Mouse (Mus musculus): ENCODE data around the gene Ddx55.
A peak's percentile ranks its signal among the peaks of the same experiment; 100 is the strongest.

The Ddx55 gene

DNA sequence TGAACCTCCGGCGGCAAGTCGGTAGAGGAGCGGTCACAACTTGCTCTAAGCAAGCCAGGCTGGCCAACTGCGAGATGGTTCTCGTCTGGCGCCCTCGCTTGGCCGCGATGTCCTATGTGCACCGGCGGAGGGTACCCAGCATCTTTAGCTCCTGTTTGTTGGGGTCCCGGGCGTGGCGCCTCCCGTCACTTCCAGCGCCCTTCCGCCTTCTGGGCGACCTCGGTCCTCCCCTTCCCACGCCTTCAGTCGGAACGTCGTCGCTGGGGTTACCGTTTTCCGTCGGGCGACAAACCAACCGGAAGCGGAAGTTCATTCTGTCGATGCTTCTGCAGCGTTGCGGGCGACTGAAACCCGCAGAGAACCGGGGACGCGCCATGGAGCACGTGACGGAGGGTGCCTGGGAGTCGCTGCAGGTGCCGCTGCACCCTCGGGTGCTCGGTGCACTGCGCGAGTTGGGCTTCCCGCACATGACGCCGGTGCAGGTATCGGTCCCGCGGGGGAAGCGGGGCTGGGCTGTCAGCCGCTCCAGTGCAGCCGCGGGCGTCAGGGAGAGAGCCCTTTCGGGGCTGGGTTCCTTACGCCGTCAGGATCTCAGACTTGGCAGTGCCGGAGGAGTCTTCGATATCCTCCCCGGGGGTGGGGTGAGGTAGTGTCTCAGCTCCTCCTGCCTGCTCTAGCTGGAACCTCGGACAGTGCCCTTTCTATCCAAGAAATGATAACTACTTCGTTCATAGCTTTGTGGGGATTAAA lies at the start of gene Ddx55:
Ddx55 (plus strand) TSS at position 307 of the 750 bp plus-strand sequence.
- DNase-seq (ENCODE audit: low spot score), result peak; percentile 94

DNA sequence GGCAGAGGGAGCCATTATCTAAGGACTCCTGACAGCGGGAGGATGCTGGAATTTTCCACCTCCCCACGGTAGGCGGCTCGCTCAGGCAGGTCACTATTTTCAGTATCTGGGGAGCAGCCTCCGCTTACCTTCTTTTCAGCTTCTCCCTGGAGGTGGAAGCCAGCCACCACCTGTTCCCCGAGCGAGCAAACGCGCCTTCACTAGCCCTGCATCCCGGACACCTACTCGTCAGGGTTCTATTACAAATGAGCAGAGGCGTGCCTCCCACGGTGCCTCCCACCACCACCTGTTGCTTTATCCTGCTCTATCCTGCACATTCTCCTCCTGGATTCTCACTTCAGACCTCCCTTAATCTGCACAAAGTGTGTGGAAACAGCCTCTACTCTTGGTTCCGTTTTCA lies 48.9 kb upstream of the Ddx55 start:
- DNase-seq (ENCODE audit: low spot score), result no peak

DNA sequence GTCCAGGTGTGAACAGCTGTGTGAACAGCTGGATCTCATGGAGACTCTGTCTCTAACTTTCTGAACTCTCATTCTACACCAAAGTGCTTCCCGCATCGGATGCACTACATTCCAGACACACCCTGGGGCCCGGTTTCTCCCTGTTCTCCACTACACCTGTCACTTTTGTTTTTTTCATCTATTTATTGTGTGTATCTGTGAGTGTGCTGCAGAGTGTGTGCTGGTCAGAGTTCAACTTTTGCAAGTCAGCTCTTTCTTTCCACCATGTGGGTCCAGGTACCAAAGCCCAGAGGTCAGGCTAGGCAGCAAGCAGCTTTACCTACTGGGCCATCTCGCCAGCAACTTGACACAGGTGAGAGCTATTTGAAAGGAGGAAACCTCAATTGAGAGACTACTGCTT lies 47.4 kb upstream of the Ddx55 start:
- no peak for DNase-seq (ENCODE audit: low spot score)

DNA sequence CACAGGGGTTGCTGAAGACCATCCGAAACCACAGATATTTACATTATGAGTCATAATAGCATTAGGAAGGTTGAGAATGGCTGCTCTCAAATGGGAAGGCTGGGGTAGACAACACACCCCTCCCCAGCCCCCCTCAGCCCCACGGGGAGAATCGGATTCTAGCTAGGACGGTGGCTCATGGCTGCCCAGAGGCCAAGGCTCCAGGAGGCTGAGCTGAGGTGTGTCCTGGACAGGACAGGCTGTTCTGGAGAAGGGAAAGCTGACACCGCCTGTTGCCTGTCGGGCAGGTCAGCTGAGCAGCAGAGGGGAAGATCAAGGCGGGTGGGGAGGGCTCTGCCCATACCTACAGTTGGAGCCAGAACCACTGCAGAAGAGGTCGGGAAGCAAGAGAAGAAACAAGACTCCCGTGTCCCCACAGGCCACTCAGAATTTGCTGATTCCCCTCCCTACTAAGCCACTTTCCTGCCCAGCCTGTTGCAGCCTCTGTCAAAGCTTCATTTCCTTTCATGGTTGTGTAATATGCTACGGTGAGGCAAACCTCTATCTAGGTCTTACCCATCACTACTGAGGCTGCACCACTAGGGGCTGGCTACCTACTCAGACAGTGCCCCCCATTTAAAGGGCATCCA lies 45.8 kb upstream of the Ddx55 start:
- no peak for DNase-seq (ENCODE audit: low spot score)

DNA sequence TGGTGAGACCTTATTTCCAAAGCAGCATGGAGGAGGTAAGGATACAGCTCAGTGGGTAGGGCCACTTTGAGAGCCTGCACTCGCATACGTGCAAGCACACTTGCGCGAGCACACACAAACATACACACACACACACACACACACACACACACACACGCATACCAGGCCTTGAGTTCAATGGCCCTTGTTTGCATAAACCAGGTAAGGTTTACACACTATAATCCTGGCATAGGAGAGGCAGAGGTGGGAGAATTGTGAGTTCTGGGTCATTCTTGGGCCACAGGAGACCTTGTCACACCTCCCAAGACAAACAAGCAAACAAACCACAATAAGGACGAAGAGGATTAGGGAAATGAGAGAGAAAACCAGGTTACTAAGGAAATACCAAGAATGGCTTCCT lies 43.5 kb upstream of the Ddx55 start:
- DNase-seq (ENCODE audit: low spot score), result no peak

DNA sequence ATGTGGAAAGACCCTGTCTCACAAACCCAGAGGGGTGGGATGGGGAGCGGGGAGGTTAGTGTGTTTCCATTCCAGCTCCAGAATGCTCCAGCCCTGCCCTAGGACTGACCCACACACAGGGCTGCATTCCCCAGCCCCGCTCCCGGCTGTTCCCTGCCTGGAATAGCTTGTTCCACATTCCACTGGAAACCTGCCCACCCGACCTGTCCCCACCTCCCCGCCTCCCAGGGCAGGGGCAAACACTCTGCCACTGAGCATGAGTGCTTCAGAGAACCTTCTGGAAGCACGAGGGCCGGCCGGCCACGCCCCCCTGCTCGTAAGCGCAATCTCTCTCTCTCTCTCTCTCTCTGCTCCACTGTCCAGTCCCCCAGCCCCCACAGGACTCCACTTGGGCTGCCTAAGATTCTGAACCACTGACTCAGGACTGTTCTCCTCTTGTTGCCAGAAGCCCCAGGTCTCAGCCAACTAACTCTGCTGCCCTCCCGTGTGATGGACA lies 42.9 kb upstream of the Ddx55 start:
- no peak for DNase-seq (ENCODE audit: low spot score)

DNA sequence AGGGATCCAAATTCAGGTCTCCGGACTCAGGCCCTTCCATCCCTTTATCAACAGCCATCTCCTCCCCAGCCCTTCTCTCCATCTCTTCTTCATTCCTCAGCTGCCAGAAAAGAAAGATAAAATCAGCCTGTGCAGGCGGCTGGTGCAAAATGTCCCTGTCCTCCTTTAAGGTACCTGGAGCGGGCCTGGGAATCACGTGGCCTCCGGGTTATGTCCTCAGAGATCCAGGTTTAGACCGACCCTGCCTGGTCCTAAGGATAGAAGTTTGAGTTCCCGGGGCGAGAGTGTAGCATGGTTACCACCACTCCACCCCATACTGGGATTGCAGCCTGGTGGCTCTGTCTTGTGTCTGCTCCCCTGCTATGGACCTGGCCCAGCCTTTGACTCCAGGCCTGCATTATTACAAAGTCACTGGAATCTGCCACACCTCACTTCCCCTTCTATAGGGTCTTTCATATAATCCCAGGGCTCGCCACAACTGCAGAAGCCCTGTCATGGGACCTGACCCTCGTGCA lies 42.1 kb upstream of the Ddx55 start:
- DNase-seq (ENCODE audit: low spot score), result no peak

DNA sequence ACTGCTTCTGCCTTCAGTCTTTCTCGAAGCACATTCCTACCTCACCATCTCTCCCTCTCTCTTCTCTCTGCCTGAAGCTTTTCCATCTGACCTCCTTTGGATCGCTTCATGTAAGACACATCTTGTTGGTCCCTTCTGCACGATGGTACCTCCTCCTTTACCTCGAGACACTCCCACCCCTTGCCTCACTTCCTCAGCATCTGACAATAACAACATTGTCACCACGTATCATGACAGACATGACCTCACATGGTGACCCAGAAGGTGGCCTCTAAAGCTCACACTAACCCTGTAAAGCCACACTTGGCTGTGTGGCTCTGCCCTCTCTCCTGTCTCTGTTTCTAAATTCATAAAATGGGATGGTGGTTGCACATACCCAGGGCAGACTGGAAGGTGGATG lies 36.9 kb upstream of the Ddx55 start:
- DNase-seq (ENCODE audit: low spot score), result no peak

DNA sequence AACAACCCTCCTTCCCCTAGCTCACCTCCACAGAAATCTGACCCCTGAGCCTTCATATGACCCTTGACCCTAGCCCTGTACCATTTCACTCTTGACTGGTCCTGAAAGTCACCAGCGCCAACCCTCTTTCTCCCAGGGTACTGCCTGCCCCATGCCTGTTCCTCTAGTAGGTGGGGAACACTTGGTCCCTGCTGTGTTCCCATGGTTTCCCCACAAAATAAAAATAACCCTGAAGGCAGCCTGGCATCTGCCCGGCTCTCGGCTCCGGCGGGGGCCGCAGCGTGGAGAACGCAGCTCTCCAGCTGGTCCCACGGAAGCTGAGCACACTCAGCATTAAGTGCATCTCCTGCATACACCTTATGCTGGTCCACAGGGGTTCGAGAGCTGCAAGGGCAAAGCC lies 34.0 kb upstream of the Ddx55 start:
- DNase-seq (ENCODE audit: low spot score), result no peak

DNA sequence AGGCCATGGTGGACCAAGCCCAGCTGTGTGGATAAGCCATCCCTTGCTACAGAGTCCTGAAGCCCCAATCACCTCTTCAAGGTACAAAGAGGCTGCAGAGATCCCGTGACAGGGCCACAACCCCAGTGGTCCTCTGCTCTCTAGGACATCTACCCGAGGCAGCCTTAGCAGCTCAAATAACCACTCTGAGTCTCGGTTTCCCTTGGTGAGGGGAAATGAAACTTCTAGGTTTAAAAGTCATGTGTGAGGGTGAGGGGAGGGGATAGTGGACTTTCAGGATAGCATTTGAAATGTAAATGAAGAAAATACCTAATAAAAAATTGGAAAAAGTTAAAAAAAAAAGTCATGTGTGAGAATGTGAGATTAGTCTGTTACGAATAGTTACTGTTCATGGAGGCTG lies 31.1 kb upstream of the Ddx55 start:
- DNase-seq (ENCODE audit: low spot score), result no peak

DNA sequence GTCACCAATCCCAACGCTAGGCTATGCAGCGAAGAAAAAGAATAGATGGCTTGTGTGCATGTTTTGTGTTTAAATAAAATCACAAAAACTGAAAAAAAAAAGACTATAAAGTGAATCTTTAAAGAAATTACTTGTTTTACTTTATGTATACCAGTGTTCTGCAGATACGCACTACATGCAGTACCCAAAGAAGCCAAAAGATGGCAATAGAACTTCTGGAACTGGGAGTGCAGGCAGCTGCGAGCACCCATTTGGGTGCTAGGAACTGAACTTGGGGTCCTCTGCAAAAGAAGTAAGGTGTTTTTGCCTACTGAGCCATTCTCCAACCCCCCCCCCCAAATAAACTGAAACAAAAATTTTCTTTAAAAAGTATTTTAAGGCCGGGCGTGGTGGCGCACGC lies 29.6 kb upstream of the Ddx55 start:
- no peak for DNase-seq (ENCODE audit: low spot score)

DNA sequence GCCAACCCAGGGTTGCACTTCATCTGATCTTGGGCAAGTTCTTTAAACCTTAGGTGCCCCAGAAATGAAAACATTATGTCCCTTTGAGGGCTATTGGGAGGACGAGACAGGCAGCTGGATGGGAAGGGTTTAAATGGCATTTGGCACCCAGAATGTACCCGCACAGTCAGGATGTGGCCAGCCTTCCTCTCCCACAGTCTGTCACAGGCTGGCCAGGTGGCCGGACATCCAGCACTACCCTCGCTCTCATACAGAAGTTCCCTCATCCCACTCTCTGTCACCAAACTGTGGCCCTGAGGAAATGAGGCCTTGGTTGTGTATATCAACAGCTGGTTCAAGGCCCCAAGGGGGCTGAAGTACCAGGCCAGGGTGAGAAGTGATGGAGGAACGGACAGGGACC lies 27.7 kb upstream of the Ddx55 start:
- no peak for DNase-seq (ENCODE audit: low spot score)

DNA sequence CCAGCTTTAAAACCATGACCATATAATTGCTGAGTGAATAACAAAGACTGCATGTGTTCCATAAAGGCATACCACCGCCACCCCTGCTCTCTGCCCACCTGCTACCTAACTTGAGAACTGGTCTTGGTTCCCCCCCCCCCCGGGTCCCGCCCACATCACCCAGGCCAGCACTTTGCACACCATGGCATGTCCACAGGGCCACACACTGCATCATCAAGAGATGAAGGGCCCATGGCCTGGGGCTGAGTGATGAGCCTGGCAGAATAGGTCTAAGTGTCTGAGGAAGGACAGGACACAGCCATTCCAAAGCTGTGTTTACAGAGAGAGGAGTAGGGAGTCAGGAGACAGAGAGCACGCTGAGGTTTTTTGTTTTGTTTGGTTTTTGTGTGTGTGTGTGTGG lies 24.3 kb upstream of the Ddx55 start:
- DNase-seq (ENCODE audit: low spot score), result no peak

DNA sequence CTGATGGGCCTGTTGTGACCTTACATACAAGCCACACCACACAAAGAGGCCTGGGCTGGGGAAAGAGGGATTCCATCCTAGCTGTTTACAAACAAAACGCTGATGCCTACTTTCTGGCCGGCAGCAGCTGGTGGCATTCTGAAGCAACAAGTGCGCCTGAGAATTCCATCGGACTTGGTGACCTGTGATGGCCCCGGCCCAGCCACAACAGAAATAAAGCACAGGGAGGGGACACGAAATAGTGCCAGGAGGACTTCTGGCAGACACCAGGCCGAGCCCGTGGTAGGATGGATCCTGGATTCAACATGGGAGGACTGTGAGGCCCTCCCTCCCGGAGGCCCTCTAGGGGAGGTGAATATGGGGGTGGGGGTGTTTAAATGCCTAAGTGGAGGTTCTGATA lies 23.9 kb upstream of the Ddx55 start:
- DNase-seq (ENCODE audit: low spot score), result no peak

DNA sequence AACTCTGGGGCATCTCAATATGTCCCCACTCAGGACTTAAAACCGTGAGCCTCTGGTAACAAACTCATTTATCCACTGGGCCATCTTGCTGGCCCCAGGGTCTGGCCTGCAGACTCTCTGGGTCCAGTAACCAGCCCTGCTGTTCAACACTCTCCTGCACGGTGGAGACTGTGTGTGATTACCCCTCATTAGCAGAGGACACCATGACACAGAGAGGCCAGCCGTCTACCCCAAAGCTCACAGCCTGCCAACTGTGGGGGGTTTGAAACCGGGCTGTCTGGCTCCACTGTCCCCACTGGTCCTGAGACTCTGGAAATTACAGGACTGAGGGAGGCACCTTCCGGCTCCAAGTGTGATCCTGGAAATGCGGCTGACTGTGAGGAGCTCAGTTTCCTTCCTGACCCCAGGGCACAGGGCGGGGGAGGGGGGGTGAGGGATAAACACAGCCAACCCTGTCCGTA lies 23.4 kb upstream of the Ddx55 start:
- DNase-seq (ENCODE audit: low spot score), result no peak

DNA sequence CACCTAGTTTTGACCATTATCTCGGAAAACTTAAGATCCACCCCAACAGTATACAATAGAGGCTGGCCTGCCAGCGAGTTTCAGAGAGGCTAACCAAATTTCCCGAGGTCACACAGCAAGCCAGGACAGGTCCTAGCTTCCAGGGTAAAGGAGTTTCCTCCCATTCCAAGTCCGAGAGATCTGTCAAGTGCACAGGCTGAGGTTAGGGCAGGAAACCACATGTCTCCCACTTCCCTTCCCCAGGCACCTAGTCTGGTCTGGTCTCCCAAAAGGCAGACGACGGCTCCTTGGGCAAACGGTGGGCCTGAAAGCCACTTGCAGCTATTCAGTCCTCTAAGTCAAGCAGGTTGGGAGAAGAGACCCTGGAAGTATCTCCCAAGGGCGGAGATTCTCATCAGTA lies 23.0 kb upstream of the Ddx55 start:
- no peak for DNase-seq (ENCODE audit: low spot score)

DNA sequence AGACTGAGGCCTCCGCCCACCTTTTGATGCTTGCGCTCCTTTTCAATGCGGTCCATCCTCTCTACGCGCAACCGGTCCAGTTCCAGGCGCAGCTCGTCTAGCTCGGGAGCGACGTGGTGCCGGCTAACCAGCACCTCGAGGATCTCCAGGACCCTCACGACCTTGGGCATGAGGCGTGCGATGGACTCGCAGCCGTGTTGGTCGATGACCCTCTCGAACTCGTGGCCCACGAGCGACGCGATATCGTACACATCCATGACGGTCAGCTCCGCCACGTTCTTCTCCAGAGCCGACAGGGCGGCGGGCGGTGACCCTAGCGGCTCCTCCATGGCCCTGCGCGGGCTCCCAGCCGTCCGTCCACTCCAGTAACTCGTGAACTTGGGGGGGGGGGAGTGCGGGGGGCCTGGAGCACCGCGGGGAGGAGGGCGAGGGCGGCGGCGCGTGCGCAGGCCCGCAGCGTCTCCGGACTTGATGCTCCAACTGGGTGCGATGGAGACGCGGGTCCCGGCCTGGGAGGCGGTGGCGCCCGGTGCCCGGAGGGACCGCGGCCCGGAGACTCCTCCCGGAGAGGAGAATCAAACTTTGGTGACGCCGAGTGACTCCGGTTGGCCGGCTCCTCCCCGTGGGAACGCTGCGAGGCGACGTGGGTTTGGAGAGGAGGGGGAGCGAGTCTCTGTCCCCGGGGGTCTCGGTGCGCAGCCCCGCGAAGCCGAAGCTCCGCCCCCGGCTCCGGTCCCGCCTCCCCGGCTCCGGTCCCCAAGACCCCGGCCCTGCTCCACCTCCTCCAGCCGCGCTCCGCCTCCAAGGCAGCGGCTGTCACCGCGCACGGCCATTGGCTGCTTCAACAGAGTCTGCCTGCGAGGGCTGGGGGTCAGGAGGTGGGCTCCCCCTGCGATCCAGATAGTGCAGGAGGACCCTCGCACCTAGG lies 21.7 kb upstream of the Ddx55 start, which contains the start of gene Rilpl1:
Rilpl1 (minus strand) TSS at position 737 of the 928 bp plus-strand sequence.
- DNase-seq (ENCODE audit: low spot score), result peak; percentile 89

DNA sequence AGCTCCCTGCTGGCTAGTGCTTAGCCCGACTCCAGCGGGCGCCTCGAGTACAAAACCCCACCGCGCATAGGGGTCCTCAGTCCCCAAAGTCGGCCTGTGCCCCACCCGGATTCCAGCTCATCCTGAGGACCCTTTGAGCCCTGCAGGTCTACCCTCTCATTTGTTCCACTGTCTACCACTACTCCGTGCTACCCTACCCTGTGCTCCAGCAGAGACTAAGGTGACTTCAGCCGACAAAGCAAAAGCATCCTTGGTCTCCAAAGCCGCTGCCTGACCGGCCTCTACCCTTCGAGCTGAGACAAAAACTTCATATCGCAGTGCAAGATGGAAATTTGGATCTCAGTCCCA lies 21.1 kb upstream of the Ddx55 start:
- no peak for DNase-seq (ENCODE audit: low spot score)

DNA sequence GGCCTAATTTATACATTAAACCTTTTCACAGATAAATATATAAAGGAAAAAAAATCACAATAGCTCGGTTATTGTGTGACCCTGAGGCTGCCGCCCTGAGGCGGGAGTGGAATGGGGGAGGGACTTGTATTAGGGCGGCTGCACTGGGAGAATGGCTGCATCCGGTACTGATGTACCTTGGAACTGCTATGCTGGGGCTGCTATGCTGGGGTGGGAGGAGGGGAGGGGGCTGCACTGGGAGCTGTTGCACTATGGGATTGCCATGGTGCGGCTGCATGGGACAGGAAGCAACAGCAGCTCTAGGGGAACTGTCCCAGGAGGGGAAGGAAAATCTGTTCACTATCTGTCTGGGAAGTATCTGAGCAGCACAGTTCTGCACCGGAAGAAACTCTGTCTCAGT lies 20.2 kb upstream of the Ddx55 start:
- no peak for DNase-seq (ENCODE audit: low spot score)

DNA sequence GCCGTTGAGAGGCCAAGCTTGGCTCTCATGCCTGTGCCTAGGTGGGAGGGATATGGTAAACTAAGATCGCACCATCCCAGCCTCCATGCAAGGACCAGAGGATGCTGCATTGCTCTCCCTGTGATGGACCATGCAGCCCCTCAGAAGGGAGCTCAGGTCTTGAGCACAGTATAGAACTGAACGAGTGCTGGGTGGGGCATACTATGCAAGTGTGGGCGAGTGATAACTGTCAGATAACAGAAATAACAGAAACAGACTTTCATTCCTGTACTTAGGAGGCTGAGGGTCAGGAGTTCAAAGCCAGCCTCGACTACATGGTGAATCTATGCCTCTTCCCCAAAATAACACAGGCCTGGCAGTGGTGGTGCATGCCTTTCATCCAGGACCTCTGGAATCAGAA lies 17.6 kb upstream of the Ddx55 start:
- no peak for DNase-seq (ENCODE audit: low spot score)

DNA sequence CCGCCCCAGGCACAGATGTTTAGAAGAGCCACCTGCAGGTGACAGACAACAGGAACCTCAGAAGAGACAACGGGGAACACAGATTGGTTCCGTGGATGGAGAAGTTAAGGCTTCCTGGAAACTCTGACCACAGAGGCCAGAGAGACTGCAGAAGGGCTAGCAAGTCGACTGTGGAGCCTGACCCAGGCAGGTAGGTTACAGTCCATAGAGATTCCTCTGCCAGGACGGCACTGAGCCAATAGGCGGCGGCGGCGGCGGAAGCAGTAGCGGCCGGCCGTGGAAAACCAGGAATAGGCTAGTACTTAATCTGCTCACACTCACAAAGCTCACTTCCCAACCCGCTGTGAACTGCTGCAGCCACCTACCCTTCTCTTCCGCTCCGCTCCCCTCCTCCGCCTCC lies 15.9 kb upstream of the Ddx55 start:
- DNase-seq (ENCODE audit: low spot score), result peak; percentile 40

Measured in retina, embryonic 14.5 days (tissue).